Mouse (Mus musculus) megakaryocyte, embryonic 14.5 days (primary cell): ENCODE data around the gene Fam171a1.

Experiments
- FLI1 ChIP-seq: IDR thresholded peaks from 2 replicates; pipeline ENCODE4 v1.6.1; 2012; ENCODE audit warnings: low read length, inconsistent platforms, mixed read lengths
- GATA1 ChIP-seq: IDR thresholded peaks from 3 replicates; pipeline ENCODE4 v1.6.1; 2012; ENCODE audit warnings: mixed read lengths, low read length, inconsistent platforms, borderline replicate concordance

GRCm38 (mm10) chr2:3174890-3175289 lies 60.9 kb downstream of the Fam171a1 start:
- TF ChIP-seq GATA1 (no peak), FLI1 (no peak)
